Mouse (Mus musculus) left cerebral cortex, postnatal 25 days (tissue): ENCODE results near the gene 5430403G16Rik. TPM values are rescaled to one million over a fixed set of nuclear protein-coding genes. Genes with fewer than 3 reads are reported as not detected.
"Not testable (repeated sequence)": the region's sequence is repeated elsewhere in the genome, so short reads cannot be mapped to it uniquely, and the experiment has no call there.

Experiments used
- DNase-seq, 2 experiments: peaks; one replicate each; pipeline ENCODE4 v3.0.0; 2022; ENCODE audit warnings: low spot score in 2 of 2, mixed read lengths in 1 of 2
- intact Hi-C: fragments of 180-260 bp; cut with DNase I; formaldehyde crosslinking; loops from one replicate; pipeline ENCODE4 v1.15.1; 2025
- total RNA-seq, 2 experiments: library from RNA; stranded (reverse); gene quantifications; 2 replicates each; pipeline ENCODE4 v1.2.3; 2021

The 5430403G16Rik gene
- 1 to 10 TPM; 1.6 to 2.0 TPM for total RNA-seq

GRCm38 (mm10) chr5:109690537-109691201, at the start of gene 5430403G16Rik:
TSS of gene 5430403G16Rik (minus strand) at chr5:109691041.
- peak; percentile 76 to 87 for DNase-seq
- intact Hi-C loops, result loop anchor here (10.0 kb wide), 1 partner anchor 64 kb away; the partner anchor contains the start of gene 4930522L14Rik

GRCm38 (mm10) chr5:109717341-109717740, 26.5 kb upstream of the 5430403G16Rik start:
- DNase-seq, intact Hi-C loops: not testable (repeated sequence)

- intact Hi-C loops, result loop anchor here (10.0 kb wide), 1 partner anchor 63 kb away; the partner anchor contains the start of gene 4930522L14Rik
- not testable (repeated sequence) for DNase-seq
These were observed 544 bp upstream of the 5430403G16Rik start for GRCm38 (mm10) chr5:109691205-109691965.

- intact Hi-C loops, result no loop called here
- DNase-seq, result no peak
These were observed 7.9 kb downstream of the 5430403G16Rik start for GRCm38 (mm10) chr5:109682921-109683320.

Other genes with a start within 250 kb of the 5430403G16Rik start
- 10 to 100 TPM; 32.8 to 36.9 TPM for gene Crlf2, start 132.0 kb downstream of the 5430403G16Rik start, total RNA-seq
- 1 to 10 TPM; 2.4 to 3.2 TPM for gene 4930522L14Rik, start 60.8 kb upstream of the 5430403G16Rik start, total RNA-seq
- 10 to 100 TPM; 31.5 to 37.3 TPM for gene Gm15446, start 232.4 kb upstream of the 5430403G16Rik start, total RNA-seq